Mouse (Mus musculus) liver, embryonic 13.5 days (tissue): ENCODE measurements at regions not wholly inside any gene's neighbourhood (a gene's known extent, or its start where the extent isn't known, plus 50 kb on each side); places are given as distances from the start of the nearest gene placed in this dataset.

Experiments
- ATAC-seq: fragments of 200-750 bp; cut with Nextera tagmentation; 2 replicates; pipeline ENCODE4 v1.8.0; 2017; ENCODE audit warnings: low read depth, mild to moderate bottlenecking, moderate number of reproducible peaks, moderate library complexity
- DNase-seq: peaks from one replicate; pipeline ENCODE4 v3.0.0; 2022
- H3K27ac ChIP-seq: fragments of 300-500 bp; sonication (generic); 2 replicates; pipeline ENCODE4 v1.5.1; 2015; ENCODE audit warnings: moderate library complexity, mild to moderate bottlenecking, inconsistent platforms
- H3K27me3 ChIP-seq: fragments of 300-500 bp; sonication (generic); 2 replicates; pipeline ENCODE4 v1.6.1; 2015; ENCODE audit warnings: mild to moderate bottlenecking, inconsistent platforms
- H3K36me3 ChIP-seq: fragments of 300-500 bp; sonication (generic); 2 replicates; pipeline ENCODE4 v1.6.1; 2015; ENCODE audit warnings: mild to moderate bottlenecking, inconsistent platforms
- H3K4me1 ChIP-seq: fragments of 300-500 bp; sonication (generic); replicated peaks from 2 replicates; pipeline ENCODE4 v1.6.1; 2015; ENCODE audit warnings: inconsistent platforms
- H3K4me2 ChIP-seq: fragments of 300-500 bp; sonication (generic); 2 replicates; pipeline ENCODE4 v1.6.1; 2015; ENCODE audit warnings: inconsistent platforms, mild to moderate bottlenecking, moderate library complexity
- H3K4me3 ChIP-seq: fragments of 300-500 bp; sonication (generic); replicated peaks from 2 replicates; pipeline ENCODE4 v1.5.1; 2015; ENCODE audit warnings: mild to moderate bottlenecking, inconsistent platforms
- H3K9ac ChIP-seq: fragments of 300-500 bp; sonication (generic); 2 replicates; pipeline ENCODE4 v1.6.1; 2015; ENCODE audit warnings: mild to moderate bottlenecking, inconsistent platforms
- H3K9me3 ChIP-seq: fragments of 300-500 bp; sonication (generic); replicated peaks from 2 replicates; pipeline ENCODE4 v1.6.1; 2016; ENCODE audit warnings: inconsistent platforms
- WGBS: fragments of 180-500 bp; shearing (Covaris S2); methylation state at CpG from one replicate; pipeline ENCODE4 v1.1.7; 2015; ENCODE audit not compliant: insufficient replicate concordance; 5-methylcytosine and 5-hydroxymethylcytosine counted together

- WGBS: 39% methylated on average over 5 of the region's 5 CpGs
- ATAC-seq: no peak
- H3K4me1 ChIP-seq: 0 out of 2 replicates have a peak, but pooled peaks cover 4% of the 10 kb centered on the region
Observed at GRCm38 (mm10) chr9:61271769-61272352, 100.3 kb upstream of the Tle3 start.

GRCm38 (mm10) chr9:61274020-61274419, 98.1 kb upstream of the Tle3 start:
- DNase-seq (no peak), ATAC-seq (no peak)
- no peak overlapping the region for H3K4me2 ChIP-seq
- WGBS: 57% methylated on average over 9 of the region's 9 CpGs
- H3K9me3 ChIP-seq: no peaks in the 10 kb centered on the region
- no peak overlapping the region for H3K4me3 ChIP-seq
- H3K27ac ChIP-seq: no peak overlapping the region
- H3K4me1 ChIP-seq: peaks cover 22% of the 10 kb centered on the region
- H3K36me3 ChIP-seq: no peaks in the 10 kb centered on the region
- H3K9ac ChIP-seq: no peak overlapping the region
- H3K27me3 ChIP-seq: peaks cover 29% of the 10 kb centered on the region

More at GRCm38 (mm10) chr9:61271769-61272352, 100.3 kb upstream of the Tle3 start:
- peaks cover 16% of the 10 kb centered on the region for H3K27me3 ChIP-seq
- H3K4me2 ChIP-seq: no peak overlapping the region
- no peaks in the 10 kb centered on the region for H3K9me3 ChIP-seq
- no peak overlapping the region for H3K9ac ChIP-seq
- DNase-seq: no peak
- H3K36me3 ChIP-seq: no peaks in the 10 kb centered on the region
- H3K4me3 ChIP-seq: no peak overlapping the region
- no peak overlapping the region for H3K27ac ChIP-seq

GRCm38 (mm10) chr9:61277369-61278215, 94.6 kb upstream of the Tle3 start:
- peak; percentile 11 for DNase-seq
- Histone ChIP-seq H3K4me1 (peaks cover 19% of the 10 kb centered on the region), H3K4me2 (peak overlapping the region; percentile 28), H3K4me3 (no peak overlapping the region; the same call in 1 of the 2 replicates), H3K9me3 (no peaks in the 10 kb centered on the region), H3K9ac (no peak overlapping the region), H3K27me3 (peaks cover 61% of the 10 kb centered on the region), H3K36me3 (no peaks in the 10 kb centered on the region), H3K27ac (no peak overlapping the region)
- 13% methylated on average over 21 of the region's 21 CpGs for WGBS
- ATAC-seq: no peak

- 7% methylated on average over 12 of the region's 12 CpGs for WGBS
- Histone ChIP-seq H3K36me3 (no peaks in the 10 kb centered on the region), H3K9me3 (no peaks in the 10 kb centered on the region), H3K4me3 (no peak overlapping the region; the same call in 1 of the 2 replicates), H3K27ac (no peak overlapping the region), H3K4me2 (peak overlapping the region; percentile 28), H3K4me1 (peaks cover 19% of the 10 kb centered on the region), H3K27me3 (peaks cover 63% of the 10 kb centered on the region), H3K9ac (no peak overlapping the region)
- DNase-seq (no peak), ATAC-seq (peak; percentile 41; the same call in 1 of the 2 replicates)
Observed at GRCm38 (mm10) chr9:61278216-61278758, 93.9 kb upstream of the Tle3 start.

- Histone ChIP-seq H3K4me2 (no peak overlapping the region), H3K4me3 (no peak overlapping the region), H3K9me3 (no peaks in the 10 kb centered on the region), H3K27me3 (peaks cover 71% of the 10 kb centered on the region), H3K9ac (no peak overlapping the region), H3K36me3 (no peaks in the 10 kb centered on the region), H3K27ac (no peak overlapping the region), H3K4me1 (peaks cover 19% of the 10 kb centered on the region)
- no peak for DNase-seq
- no peak for ATAC-seq
- 33% methylated on average over 9 of the region's 9 CpGs for WGBS
Observed at GRCm38 (mm10) chr9:61279044-61279543, 93.1 kb upstream of the Tle3 start.

GRCm38 (mm10) chr9:61280856-61281582, 91.1 kb upstream of the Tle3 start:
- peaks cover 79% of the 10 kb centered on the region for H3K27me3 ChIP-seq
- H3K9me3 ChIP-seq: no peaks in the 10 kb centered on the region
- H3K36me3 ChIP-seq: no peaks in the 10 kb centered on the region
- no peak overlapping the region for H3K9ac ChIP-seq
- DNase-seq (no peak), ATAC-seq (no peak)
- H3K4me2 ChIP-seq: no peak overlapping the region
- whole genome bisulfite sequencing: 65% methylated on average over 12 of the region's 12 CpGs
- H3K4me1 ChIP-seq: peaks cover 19% of the 10 kb centered on the region
- H3K4me3 ChIP-seq: no peak overlapping the region
- no peak overlapping the region for H3K27ac ChIP-seq

- H3K36me3 ChIP-seq: no peaks in the 10 kb centered on the region
- peaks cover 8% of the 10 kb centered on the region for H3K4me1 ChIP-seq
- no peak overlapping the region for H3K27ac ChIP-seq
- ATAC-seq: no peak
- no peaks in the 10 kb centered on the region for H3K9me3 ChIP-seq
- H3K4me2 ChIP-seq: no peak overlapping the region
- WGBS: 63% methylated on average over 5 of the region's 5 CpGs
- no peak for DNase-seq
- H3K9ac ChIP-seq: no peak overlapping the region
- no peak overlapping the region for H3K4me3 ChIP-seq
- peaks cover 63% of the 10 kb centered on the region for H3K27me3 ChIP-seq
Observed at GRCm38 (mm10) chr9:61283311-61283710, 88.9 kb upstream of the Tle3 start.

GRCm38 (mm10) chr9:61284201-61285021, 87.8 kb upstream of the Tle3 start:
- H3K4me3 ChIP-seq: no peak overlapping the region
- ATAC-seq (no peak), DNase-seq (no peak)
- H3K4me1 ChIP-seq: no peaks in the 10 kb centered on the region
- no peak overlapping the region for H3K9ac ChIP-seq
- H3K9me3 ChIP-seq: no peaks in the 10 kb centered on the region
- H3K27ac ChIP-seq: no peak overlapping the region
- peaks cover 57% of the 10 kb centered on the region for H3K27me3 ChIP-seq
- no peak overlapping the region for H3K4me2 ChIP-seq
- H3K36me3 ChIP-seq: no peaks in the 10 kb centered on the region
- WGBS: 64% methylated on average over 8 of the region's 8 CpGs

- no peak overlapping the region for H3K4me3 ChIP-seq
- WGBS: 55% methylated on average over 4 of the region's 4 CpGs
- ATAC-seq: no peak
- H3K9me3 ChIP-seq: no peaks in the 10 kb centered on the region
- DNase-seq: no peak
- H3K27me3 ChIP-seq: peaks cover 37% of the 10 kb centered on the region
- no peak overlapping the region for H3K4me2 ChIP-seq
- no peak overlapping the region for H3K9ac ChIP-seq
- no peak overlapping the region for H3K27ac ChIP-seq
- no peaks in the 10 kb centered on the region for H3K4me1 ChIP-seq
- no peaks in the 10 kb centered on the region for H3K36me3 ChIP-seq
Observed at GRCm38 (mm10) chr9:61286561-61286960, 85.6 kb upstream of the Tle3 start.

- 51% methylated on average over 12 of the region's 12 CpGs for WGBS
- Histone ChIP-seq H3K4me1 (no peaks in the 10 kb centered on the region), H3K27me3 (peaks cover 19% of the 10 kb centered on the region), H3K36me3 (no peaks in the 10 kb centered on the region), H3K4me3 (no peak overlapping the region), H3K9ac (no peak overlapping the region), H3K27ac (no peak overlapping the region), H3K4me2 (no peak overlapping the region), H3K9me3 (no peaks in the 10 kb centered on the region)
- no peak for DNase-seq
- ATAC-seq: no peak
Observed at GRCm38 (mm10) chr9:61289117-61289516, 83.0 kb upstream of the Tle3 start.
